Mouse (Mus musculus) CH12.LX (cell line): ENCODE measurements around the gene Slc6a4. TPM values are rescaled to one million over a fixed set of nuclear protein-coding genes. Genes with fewer than 3 reads are reported as not detected.

Experiments
- DNase-seq: peaks from one replicate; pipeline ENCODE4 v3.0.0-alpha.2; 2013; ENCODE audit errors: extremely low read depth
- H3K27ac ChIP-seq: 2 replicates; pipeline ENCODE4 v1.5.1; 2012; ENCODE audit warnings: low read depth, mild to moderate bottlenecking, control low read depth, moderate library complexity; ENCODE audit not compliant: insufficient read depth
- H3K27me3 ChIP-seq: replicated peaks from 2 replicates; pipeline ENCODE3; 2012; ENCODE audit warnings: inconsistent platforms
- H3K36me3 ChIP-seq, 2 experiments: replicated peaks in 1 of 2; 2 replicates each; pipeline versions ENCODE3 to v1.6.1; 2012; ENCODE audit warnings: inconsistent platforms in 1 of 2, low read length in 1 of 2, mild to moderate bottlenecking in 1 of 2, mixed read lengths in 1 of 2, moderate library complexity in 1 of 2; ENCODE audit not compliant: control insufficient read depth in 1 of 2, insufficient read depth in 1 of 2
- H3K4me1 ChIP-seq, 2 experiments: 2 replicates each; pipeline ENCODE4 v1.6.1; 2012; ENCODE audit warnings: inconsistent platforms in 1 of 2, moderate library complexity in 1 of 2; ENCODE audit not compliant: insufficient read depth in 2 of 2, control insufficient read depth in 1 of 2
- H3K4me2 ChIP-seq: 2 replicates; pipeline ENCODE4 v1.6.1; 2012; ENCODE audit warnings: low read depth, mild to moderate bottlenecking, control low read depth; ENCODE audit not compliant: poor library complexity, insufficient read depth, severe bottlenecking
- H3K4me3 ChIP-seq, 3 experiments: fragments of 150-350 bp in 1 of 3; sonication (generic) in 1 of 3; replicated peaks in 1 of 3; 2 replicates each; pipeline versions ENCODE3 to v1.5.1; 2011 to 2012; ENCODE audit warnings: low read depth in 2 of 3, low read length in 2 of 3, mild to moderate bottlenecking in 2 of 3, moderate library complexity in 2 of 3, control low read depth in 1 of 3, improper control_type of control experiment in 1 of 3, inconsistent platforms in 1 of 3, mixed read lengths in 1 of 3; ENCODE audit not compliant: poor library complexity in 1 of 3
- H3K79me2 ChIP-seq: replicated peaks from 2 replicates; pipeline ENCODE4 v1.6.1; 2012; ENCODE audit warnings: mild to moderate bottlenecking, moderate library complexity; ENCODE audit not compliant: control insufficient read depth, poor library complexity, insufficient read depth, severe bottlenecking; ENCODE audit errors: extremely low read depth
- H3K9ac ChIP-seq: 2 replicates; pipeline ENCODE4 v1.6.1; 2012; ENCODE audit warnings: low read depth, mild to moderate bottlenecking, control low read depth, moderate library complexity; ENCODE audit not compliant: insufficient read depth
- H3K9me3 ChIP-seq: replicated peaks from 2 replicates; pipeline ENCODE3; 2012; ENCODE audit warnings: low read length, inconsistent platforms, mixed read lengths
- CHD1 ChIP-seq: IDR thresholded peaks from 2 replicates; pipeline ENCODE4 v1.6.1; 2012; ENCODE audit warnings: low read depth, low read length, improper control_type of control experiment, inconsistent platforms
- CHD2 ChIP-seq: IDR thresholded peaks from 2 replicates; pipeline ENCODE4 v1.6.1; 2011; ENCODE audit warnings: low read length, improper control_type of control experiment
- CTCF ChIP-seq, 2 experiments: IDR thresholded peaks in 1 of 2; conservative IDR thresholded peaks in 1 of 2; 2 replicates each; pipeline ENCODE4 v1.5.1; 2011 to 2012; ENCODE audit warnings: low read depth in 2 of 2, low read length in 2 of 2, improper control_type of control experiment in 1 of 2, inconsistent platforms in 1 of 2, mild to moderate bottlenecking in 1 of 2, moderate library complexity in 1 of 2
- ELF1 ChIP-seq: IDR thresholded peaks from 2 replicates; pipeline ENCODE4 v1.6.1; 2014; ENCODE audit warnings: low read depth, mild to moderate bottlenecking, inconsistent platforms, low read length, improper control_type of control experiment
- EP300 ChIP-seq: IDR thresholded peaks from 2 replicates; pipeline ENCODE4 v1.6.1; 2011; ENCODE audit warnings: low read length, improper control_type of control experiment
- GABPA ChIP-seq: IDR thresholded peaks from 2 replicates; pipeline ENCODE4 v1.6.1; 2012; ENCODE audit warnings: low read depth, low read length, improper control_type of control experiment, inconsistent platforms; ENCODE audit not compliant: insufficient replicate concordance
- HCFC1 ChIP-seq: IDR thresholded peaks from 2 replicates; pipeline ENCODE4 v1.6.1; 2012; ENCODE audit warnings: low read depth, mild to moderate bottlenecking, inconsistent platforms, low read length, improper control_type of control experiment
- JUN ChIP-seq: IDR thresholded peaks from 2 replicates; pipeline ENCODE4 v1.6.1; 2011; ENCODE audit warnings: low read depth, mild to moderate bottlenecking, low read length, improper control_type of control experiment, moderate library complexity; ENCODE audit not compliant: insufficient read depth
- JUND ChIP-seq: conservative IDR thresholded peaks from 2 replicates; pipeline ENCODE4 v1.6.1; 2011; ENCODE audit warnings: low read depth, low read length, improper control_type of control experiment
- MAFK ChIP-seq: IDR thresholded peaks from 2 replicates; pipeline ENCODE4 v1.6.1; 2011; ENCODE audit warnings: low read length, improper control_type of control experiment; ENCODE audit not compliant: insufficient replicate concordance
- MXI1 ChIP-seq: IDR thresholded peaks from 2 replicates; pipeline ENCODE4 v1.6.1; 2011; ENCODE audit warnings: mild to moderate bottlenecking, low read depth, low read length, improper control_type of control experiment
- NRF1 ChIP-seq: IDR thresholded peaks from 2 replicates; pipeline ENCODE4 v1.6.1; 2014; ENCODE audit warnings: low read depth, mild to moderate bottlenecking, inconsistent platforms, low read length, improper control_type of control experiment, moderate library complexity
- PAX5 ChIP-seq: IDR thresholded peaks from 2 replicates; pipeline ENCODE4 v1.6.1; 2012; ENCODE audit warnings: low read length, inconsistent platforms, mixed read lengths
- POLR2AphosphoS2 ChIP-seq: IDR thresholded peaks from 2 replicates; pipeline ENCODE4 v1.6.1; 2011; ENCODE audit warnings: low read depth, low read length, improper control_type of control experiment
- RAD21 ChIP-seq: IDR thresholded peaks from 2 replicates; pipeline ENCODE4 v1.6.1; 2011; ENCODE audit warnings: low read depth, mild to moderate bottlenecking, low read length, improper control_type of control experiment, moderate library complexity
- SIN3A ChIP-seq: IDR thresholded peaks from 2 replicates; pipeline ENCODE4 v1.6.1; 2012; ENCODE audit warnings: low read length, improper control_type of control experiment, inconsistent platforms
- SMC3 ChIP-seq: IDR thresholded peaks from 2 replicates; pipeline ENCODE4 v1.6.1; 2011; ENCODE audit warnings: low read depth, low read length, improper control_type of control experiment
- TCF12 ChIP-seq: IDR thresholded peaks from 2 replicates; pipeline ENCODE4 v1.6.1; 2014; ENCODE audit warnings: low read depth, mild to moderate bottlenecking, inconsistent platforms, low read length, improper control_type of control experiment
- UBTF ChIP-seq: IDR thresholded peaks from 2 replicates; pipeline ENCODE4 v1.6.1; 2012; ENCODE audit warnings: low read depth, mild to moderate bottlenecking, inconsistent platforms, low read length, improper control_type of control experiment, moderate library complexity
- USF1 ChIP-seq: IDR thresholded peaks from 2 replicates; pipeline ENCODE4 v1.6.1; 2014; ENCODE audit warnings: low read depth, mild to moderate bottlenecking, inconsistent platforms, low read length, improper control_type of control experiment
- ZMIZ1 ChIP-seq: IDR thresholded peaks from 2 replicates; pipeline ENCODE4 v1.6.1; 2012; ENCODE audit warnings: low read depth, mild to moderate bottlenecking, inconsistent platforms, low read length, improper control_type of control experiment
- dilution Hi-C: fragments of 300-500 bp; cut with MboI; formaldehyde crosslinking; loops from 2 replicates; pipeline ENCODE4 v1.14.3; 2020; ENCODE audit warnings: low sequenced_read_pairs; ENCODE audit not compliant: extremely low pct_unique_long_range_greater_than_20kb, extremely low pct_ligation_motif_present
- in situ Hi-C: fragments of 300-500 bp; cut with MboI; formaldehyde crosslinking; loops from 3 replicates; pipeline ENCODE4 v1.14.3; 2019; ENCODE audit warnings: low sequenced_read_pairs, low pct_ligation_motif_present, low pct_unique_long_range_greater_than_20kb, mixed read lengths
- polyA plus RNA-seq: library from polyadenylated mRNA; unstranded; fragments of >175 nt; gene quantifications from 2 replicates; pipeline ENCODE4 v1.2.1, GENCODE M21; 2012; ENCODE audit warnings: low read depth; ENCODE audit not compliant: insufficient read length
- total RNA-seq, 2 experiments: library from RNA; depleted of rRNA; stranded (reverse); fragments of 300-350 nt in 1 of 2; fragments of >200 nt in 1 of 2; gene quantifications; 2 replicates each; pipeline ENCODE4 v1.2.3; 2012 to 2014

Gene Slc6a4
- total and polyA plus RNA-seq, 3 experiments, result not detected

- peaks cover 15 to 27% of the 10 kb centered on the region in 2 experiments for H3K36me3 ChIP-seq
- no peak overlapping the region for H3K27ac ChIP-seq
- no peak overlapping the region for H3K4me3 ChIP-seq
- no peak for DNase-seq
- no peak overlapping the region for H3K4me2 ChIP-seq
- H3K27me3 ChIP-seq, result no peaks in the 10 kb centered on the region
- peaks cover 0 to 37% of the 10 kb centered on the region in 2 experiments; a peak in 2 of 4 replicates for H3K4me1 ChIP-seq
- no peaks in the 10 kb centered on the region for H3K9me3 ChIP-seq
- H3K79me2 ChIP-seq, result no peaks in the 10 kb centered on the region
- H3K9ac ChIP-seq, result no peak overlapping the region
- in situ Hi-C loops (no loop called here), dilution Hi-C loops (no loop called here)
- TF ChIP-seq TCF12 (no peak), SMC3 (no peak), GABPA (no peak), POLR2AphosphoS2 (no peak), CTCF (conservative IDR thresholded peaks at IDR 0.05 in 1 of 2, IDR thresholded peaks at IDR 0.05 in 1 of 2; ENCODE audit: low read depth in 2 of 2, low read length in 2 of 2) (no peak), MXI1 (no peak), UBTF (no peak), MAFK (no peak), CHD2 (no peak), JUN (no peak)
Observed at GRCm38 (mm10) chr11:77041891-77042290, 43.5 kb downstream of the Slc6a4 start.

GRCm38 (mm10) chr11:77042816-77043215, 44.4 kb downstream of the Slc6a4 start:
- no peak overlapping the region for H3K4me2 ChIP-seq
- no peak overlapping the region for H3K27ac ChIP-seq
- H3K9ac ChIP-seq, result no peak overlapping the region
- H3K4me3 ChIP-seq, result no peak overlapping the region
- in situ Hi-C loops, result no loop called here
- peak; percentile 61 for DNase-seq
- TF ChIP-seq JUND, result no peak
- TF ChIP-seq MAFK, result no peak
- no peak for TF ChIP-seq POLR2AphosphoS2
- no peak; the same call in 1 of the 2 replicates for TF ChIP-seq ZMIZ1
- no peak for TF ChIP-seq HCFC1
- no peak for TF ChIP-seq UBTF
- TF ChIP-seq USF1, result no peak
- no peak for TF ChIP-seq NRF1
- TF ChIP-seq EP300, result no peak
- TF ChIP-seq RAD21, result no peak
- TF ChIP-seq CHD1, result no peak
- no peak for TF ChIP-seq PAX5
- TF ChIP-seq GABPA, result no peak
- no peak for TF ChIP-seq SIN3A
- TF ChIP-seq ELF1, result no peak
- H3K9me3 ChIP-seq, result no peaks in the 10 kb centered on the region
- peaks cover 19 to 35% of the 10 kb centered on the region in 2 experiments for H3K36me3 ChIP-seq
- H3K27me3 ChIP-seq, result no peaks in the 10 kb centered on the region
- H3K4me1 ChIP-seq, result peaks cover 0 to 37% of the 10 kb centered on the region in 2 experiments; a peak in 2 of 4 replicates
- H3K79me2 ChIP-seq, result no peaks in the 10 kb centered on the region
- dilution Hi-C loops, result no loop called here
